Mouse (Mus musculus) hematopoietic stem cell, adult 5-6 weeks (primary cell): ENCODE measurements around the gene Lsm4. TPM values are rescaled to one million over a fixed set of nuclear protein-coding genes. Genes with fewer than 3 reads are reported as not detected.

Experiments used
- ATAC-seq, 2 experiments: fragments of 125-278 bp in 1 of 2; replicated peaks in 1 of 2; 2 replicates each; pipeline ENCODE4 v1.8.0; 2016 to 2017; ENCODE audit warnings: inconsistent platforms in 2 of 2, mild to moderate bottlenecking in 2 of 2, moderate number of reproducible peaks in 2 of 2, low read depth in 1 of 2, moderate TSS enrichment in 1 of 2; ENCODE audit not compliant: low FRiP score in 2 of 2, poor library complexity in 2 of 2, severe bottlenecking in 2 of 2, insufficient read depth in 1 of 2, low TSS enrichment in 1 of 2
- total RNA-seq: library from RNA; stranded (forward); fragments of 172-1452, 232-1000 nt; gene quantifications from 2 replicates; pipeline ENCODE4 v1.2.3, GENCODE M21; 2017

The Lsm4 gene
- 156 and 163 TPM in 2 replicates for total RNA-seq

DNA sequence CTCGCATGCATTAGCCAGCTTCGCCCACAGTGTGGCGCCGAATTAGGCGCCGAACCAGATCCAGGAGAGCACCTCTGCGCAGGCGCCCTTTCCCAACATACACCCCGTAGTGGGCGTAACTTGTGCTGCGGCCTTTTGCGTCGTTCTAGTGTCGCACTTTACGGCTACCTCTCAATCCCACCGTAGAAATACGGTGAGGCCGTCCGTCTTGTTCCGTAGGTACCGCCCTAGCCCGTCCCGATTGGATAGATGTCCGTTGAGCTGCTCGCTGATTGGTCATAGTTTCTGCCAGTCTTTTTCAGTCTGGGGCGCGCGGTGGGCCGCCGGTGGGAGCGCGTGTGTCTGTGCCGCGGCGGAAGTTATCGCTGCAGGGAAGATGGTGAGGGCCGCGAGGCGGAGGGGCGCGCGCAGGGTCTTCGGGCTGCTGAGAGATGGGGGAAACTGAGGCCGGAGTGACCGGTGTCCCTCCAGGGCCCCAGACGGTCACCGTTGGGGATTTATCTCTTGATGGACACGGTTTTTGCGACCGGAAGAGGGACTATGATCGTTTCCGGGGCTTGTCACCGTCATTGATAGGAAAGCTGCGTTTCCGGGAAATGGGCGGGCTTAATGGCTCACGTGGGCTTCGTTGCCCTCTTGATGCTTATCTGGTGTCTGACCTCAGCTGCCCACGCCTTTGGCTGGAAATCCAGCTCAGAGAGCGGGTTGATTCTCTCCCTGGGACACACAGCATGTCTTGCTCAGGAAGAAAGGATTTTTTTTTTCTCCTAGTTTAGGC, at the start of gene Lsm4:
Lsm4 (plus strand) TSS at position 170 of the 778 bp plus-strand sequence.
- peak; percentile 86 to 91 for ATAC-seq

GRCm38 (mm10) chr8:70625104-70625503, 47.9 kb upstream of the Lsm4 start:
- ATAC-seq, result no peak

DNA sequence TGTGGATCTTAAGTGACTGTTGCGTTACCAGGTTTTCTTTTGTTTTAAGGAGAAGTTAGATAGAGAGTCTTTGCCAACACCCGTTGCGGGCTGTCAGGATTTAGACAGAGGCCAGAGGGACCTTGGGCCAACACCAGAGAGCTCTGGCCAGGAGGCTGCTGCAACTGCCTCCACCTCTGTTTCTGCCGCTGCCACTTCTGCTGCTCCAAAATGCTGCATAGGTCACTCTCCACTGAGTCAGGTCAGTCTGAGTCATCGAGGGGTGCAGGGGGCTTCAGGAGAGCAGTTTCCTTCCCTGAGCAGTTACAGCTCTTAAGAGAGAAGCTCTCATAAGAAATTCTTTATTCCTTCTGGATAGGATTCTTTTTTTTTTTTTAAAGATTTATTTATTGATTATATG, 46.0 kb upstream of the Lsm4 start:
- no peak for ATAC-seq

GRCm38 (mm10) chr8:70628986-70629490, 44.0 kb upstream of the Lsm4 start:
- no peak for ATAC-seq

- ATAC-seq, result peak; percentile 71
Observed at GRCm38 (mm10) chr8:70629574-70630531, 43.2 kb upstream of the Lsm4 start.

GRCm38 (mm10) chr8:70630532-70631381, 42.3 kb upstream of the Lsm4 start:
- peak; percentile 17 to 29; a peak in 2 of 4 replicates for ATAC-seq

- ATAC-seq, result no peak
Observed at GRCm38 (mm10) chr8:70631436-70631835, 41.6 kb upstream of the Lsm4 start.

DNA sequence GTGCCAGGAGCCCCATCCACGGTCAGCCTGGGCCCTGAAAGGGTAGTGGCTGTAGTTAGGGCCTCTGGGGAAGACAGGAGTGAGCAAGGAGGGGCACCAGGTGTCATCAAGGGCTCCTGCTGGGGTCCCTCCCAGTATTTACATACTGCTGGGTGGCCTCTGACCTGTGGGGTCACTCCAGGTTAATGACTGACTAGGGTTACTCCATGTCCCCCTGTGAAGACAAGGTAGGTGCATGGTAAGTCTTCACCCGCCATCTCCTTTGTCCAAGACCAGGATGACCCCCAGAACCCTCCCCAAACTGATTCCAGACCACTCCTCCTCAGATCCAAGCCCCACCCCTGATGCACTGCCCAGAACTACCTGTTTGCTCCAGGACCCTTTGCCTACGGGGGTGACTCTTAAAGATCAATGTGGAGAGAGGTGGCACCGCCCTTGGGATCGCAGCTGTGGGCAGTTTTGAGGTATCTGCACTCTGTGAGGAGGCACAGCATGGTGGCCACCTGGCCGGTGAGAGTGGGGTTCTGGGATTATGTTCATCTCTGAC, 40.6 kb upstream of the Lsm4 start, which contains the start of gene Gdf15:
Gdf15 (minus strand) TSS at position 111 of the 547 bp plus-strand sequence.
- no peak for ATAC-seq

GRCm38 (mm10) chr8:70634066-70634465, 39.0 kb upstream of the Lsm4 start:
- no peak for ATAC-seq

GRCm38 (mm10) chr8:70635527-70635926, 37.5 kb upstream of the Lsm4 start:
- ATAC-seq, result peak; percentile 61 to 64; a peak in 3 of 4 replicates

DNA sequence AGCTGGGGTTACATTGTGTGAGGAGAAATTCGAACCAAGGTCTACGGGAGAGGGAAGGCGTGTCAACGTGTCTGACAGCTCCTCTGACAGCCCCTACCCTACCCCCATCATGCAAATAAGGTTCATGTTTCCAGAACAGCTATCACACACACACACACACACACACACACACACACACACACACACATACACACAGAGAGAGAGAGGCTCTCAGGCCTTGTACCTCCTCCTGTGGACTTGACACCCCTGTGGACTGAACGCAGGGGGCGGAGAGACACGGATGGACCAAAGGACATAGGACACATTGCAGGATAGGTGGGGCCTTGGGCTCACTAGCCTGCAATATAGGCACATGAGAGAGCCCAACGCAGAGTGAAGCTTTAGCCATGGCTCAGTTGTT, 36.2 kb upstream of the Lsm4 start:
- ATAC-seq, result no peak

DNA sequence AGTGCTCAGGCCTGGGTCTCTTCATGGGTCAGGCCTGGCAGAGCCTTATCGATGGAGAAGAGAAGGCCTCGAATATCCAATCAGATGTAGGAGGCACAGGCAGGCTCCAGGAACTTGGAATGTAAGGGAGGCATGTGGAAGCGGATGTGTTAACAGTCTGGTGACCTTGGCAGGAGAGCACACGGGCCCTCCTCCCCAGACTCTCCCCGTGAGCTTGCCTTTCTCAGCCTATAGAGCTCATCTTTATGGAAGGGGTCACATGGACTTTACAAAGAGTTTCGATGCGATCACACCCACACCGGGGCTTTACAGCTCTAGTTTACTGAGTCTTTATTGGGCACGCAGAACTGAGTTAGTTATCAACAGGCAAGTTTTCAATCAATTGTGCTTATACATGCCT, 34.3 kb upstream of the Lsm4 start:
- ATAC-seq, result no peak

DNA sequence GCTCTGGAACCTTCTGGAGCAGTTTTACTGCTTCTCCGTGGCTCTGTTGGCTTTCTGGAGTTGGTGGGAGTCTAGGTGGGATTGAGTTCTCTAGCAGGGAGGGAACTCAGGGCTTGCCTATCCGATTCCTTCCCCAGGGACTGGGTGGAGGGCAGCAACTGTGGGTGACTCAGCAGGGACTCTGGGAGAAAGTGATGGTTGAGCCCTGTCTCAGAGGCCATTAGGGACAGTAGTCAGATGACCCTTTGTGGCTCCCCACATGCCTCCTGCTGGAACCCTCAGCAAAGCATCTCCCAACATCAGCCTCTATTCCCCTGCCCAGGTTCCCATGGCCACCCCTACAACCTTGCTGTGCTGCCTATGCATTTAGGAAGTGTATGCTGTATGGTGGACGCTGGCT, 30.0 kb upstream of the Lsm4 start:
- no peak for ATAC-seq

DNA sequence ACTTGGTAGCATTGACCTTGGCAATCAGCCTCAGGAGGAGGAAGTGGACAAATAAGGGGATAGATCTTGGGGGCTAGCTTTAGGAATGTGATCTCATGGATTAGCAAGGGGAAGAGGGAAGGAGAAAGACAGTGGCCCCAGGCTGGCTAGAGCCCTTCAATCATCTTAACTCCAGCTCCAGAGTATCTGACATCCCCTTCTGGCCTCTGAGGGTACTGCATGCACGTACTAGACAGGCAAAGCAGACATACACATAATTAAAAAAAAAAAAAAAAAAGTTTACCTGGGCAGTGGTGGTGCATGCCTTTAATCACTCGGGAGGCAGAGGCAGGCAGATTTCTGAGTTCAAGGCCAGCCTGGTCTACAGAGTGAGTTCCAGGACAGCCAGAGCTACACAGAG, 29.0 kb upstream of the Lsm4 start:
- no peak for ATAC-seq

GRCm38 (mm10) chr8:70645501-70646224, 27.4 kb upstream of the Lsm4 start:
- ATAC-seq, result 0 out of 4 replicates have a peak, but pooled peaks of 1 of the 2 experiments have one; percentile 18

GRCm38 (mm10) chr8:70646369-70646768, 26.7 kb upstream of the Lsm4 start:
- ATAC-seq, result 0 out of 4 replicates have a peak, but pooled peaks of 1 of the 2 experiments have one; percentile 1
